Mouse (Mus musculus) brain, embryonic 14.5 days (tissue): Measurements from ENCODE around the gene Nlrp4c.

Experiments used
- CTCF ChIP-seq: fragments of 200-500 bp; IDR thresholded peaks from 2 replicates; pipeline ENCODE4 v1.5.1; 2012; ENCODE audit warnings: inconsistent platforms, mild to moderate bottlenecking, moderate library complexity, borderline replicate concordance; ENCODE audit not compliant: insufficient read depth, insufficient read length; ENCODE audit errors: extremely low read depth
- POLR2A ChIP-seq: fragments of 200-500 bp; IDR thresholded peaks from 2 replicates; pipeline ENCODE4 v1.6.1; 2012; ENCODE audit warnings: mild to moderate bottlenecking, inconsistent platforms, borderline replicate concordance; ENCODE audit not compliant: poor library complexity, insufficient read depth, insufficient read length, severe bottlenecking; ENCODE audit errors: extremely low read depth

- no peak for TF ChIP-seq CTCF
- no peak for TF ChIP-seq POLR2A
Observed at GRCm38 (mm10) chr7:6143991-6144531, 99.1 kb downstream of the Nlrp4c start.
